16 mouse cellular contexts compared by ENCODE assay signal in genomic region chr19:3948546-3948945, GRCm38 (mm10). TPM values are rescaled to one million over a fixed set of nuclear protein-coding genes. Genes with fewer than 3 reads are reported as not detected.
DNase-seq lines count a peak whose midpoint lies in the region.
"Had no signal": no experiment of that assay in that cellular context is flagged by ENCODE, and none has a peak within 500 bp of the region (broad histone marks: within the 10 kb centered on the region; RNA-seq: fewer than 3 reads in every experiment).

No protein-coding gene starts in this region.

- DNase-seq in kidney, adult 11 months: peak; percentile 50
- DNase-seq in kidney, postnatal 10 days: no peak
- DNase-seq in kidney, adult 9 months: peak; percentile 57
- no peak for DNase-seq in kidney, postnatal 4 days
- peak; percentile 33 for DNase-seq in kidney, postnatal 14 days
- no peak for DNase-seq in embryo, embryonic 9.5 days (ENCODE audit: extremely low spot score)
- DNase-seq in adrenal gland, postnatal 4 days (ENCODE audit: low spot score in 2 of 2): no peak
- DNase-seq: adrenal gland, adult 8-10 months; adrenal gland, postnatal 36 days; cerebellum, adult 11 months; cerebellum, adult 8-10 months; cerebellum, postnatal 14 days; embryo, embryonic 11 days; gastrocnemius, postnatal 10 days; heart, adult 2 months had no signal

RNA-seq across cellular contexts. Expression of gene Aldh3b3, which starts 9.9 kb away (rescaled TPM):
- total RNA-seq in adrenal gland, postnatal 4 days (2021): under 1 TPM; 0.67 to 0.87 TPM
- total RNA-seq: gastrocnemius, postnatal 10 days had no signal

RNA-seq across cellular contexts. Expression of gene Unc93b1, which starts 13.6 kb away (rescaled TPM):
- 10 to 100 TPM; 53.9 to 60.7 TPM for total RNA-seq in adrenal gland, postnatal 4 days (2021)

RNA-seq across cellular contexts. Expression of gene Aldh3b1, which starts 18.9 kb away (rescaled TPM):
- total RNA-seq in adrenal gland, postnatal 4 days (2021): 100 to 1,000 TPM; 117 to 121 TPM
- total RNA-seq: G1E had no signal

RNA-seq across cellular contexts. Expression of gene Aldh3b2, which starts 23.6 kb away (rescaled TPM):
- 1 to 10 TPM; 7.5 to 8.4 TPM for total RNA-seq in adrenal gland, postnatal 4 days (2021)

RNA-seq across cellular contexts. Expression of gene Ndufs8, which starts 36.0 kb away (rescaled TPM):
- total RNA-seq in adrenal gland, postnatal 4 days (2021): 100 to 1,000 TPM; 205 to 212 TPM

Comparison
In these comparisons a context has a peak if more than half of its experiments do, and no peak if none do; other contexts are left out.
1. DNase-seq: peak in kidney, adult 11 months (single experiment), kidney, adult 9 months (single experiment) and kidney, postnatal 14 days (single experiment); none in kidney, postnatal 10 days (single experiment), kidney, postnatal 4 days (0 of 2), embryo, embryonic 9.5 days (single experiment) and adrenal gland, postnatal 4 days (0 of 2).